Mouse (Mus musculus) liver, embryonic 11.5 days (tissue): ENCODE measurements around the gene Rab36. TPM values are rescaled to one million over a fixed set of nuclear protein-coding genes. Genes with fewer than 3 reads are reported as not detected.

Source experiments
- ATAC-seq: fragments of 200-750 bp; cut with Nextera tagmentation; replicated peaks from 2 replicates; pipeline ENCODE4 v1.8.0; 2017; ENCODE audit warnings: moderate number of reproducible peaks, mild to moderate bottlenecking, moderate TSS enrichment, moderate library complexity; ENCODE audit not compliant: low FRiP score
- DNase-seq: peaks from one replicate; pipeline ENCODE4 v3.0.0-alpha.2; 2017; ENCODE audit warnings: low spot score
- H3K27ac ChIP-seq: fragments of 300-500 bp; sonication (generic); 2 replicates; pipeline ENCODE4 v1.5.1; 2014; ENCODE audit warnings: mild to moderate bottlenecking, low read depth, low read length, control low read depth
- H3K27me3 ChIP-seq: fragments of 300-500 bp; sonication (generic); replicated peaks from 2 replicates; pipeline ENCODE4 v1.6.1; 2014; ENCODE audit warnings: low read length, mixed read lengths; ENCODE audit not compliant: control insufficient read depth, insufficient read depth
- H3K36me3 ChIP-seq: fragments of 300-500 bp; sonication (generic); 2 replicates; pipeline ENCODE4 v1.6.1; 2014; ENCODE audit warnings: mild to moderate bottlenecking, low read length, moderate library complexity, mixed read lengths; ENCODE audit not compliant: control insufficient read depth, insufficient read depth
- H3K4me1 ChIP-seq: fragments of 300-500 bp; sonication (generic); replicated peaks from 2 replicates; pipeline ENCODE4 v1.6.1; 2014; ENCODE audit warnings: low read length, mixed read lengths; ENCODE audit not compliant: control insufficient read depth, insufficient read depth
- H3K4me2 ChIP-seq: fragments of 300-500 bp; sonication (generic); 2 replicates; pipeline ENCODE4 v1.6.1; 2014; ENCODE audit warnings: mild to moderate bottlenecking, control low read depth, moderate library complexity
- H3K4me3 ChIP-seq: fragments of 300-500 bp; sonication (generic); 2 replicates; pipeline ENCODE4 v1.5.1; 2014; ENCODE audit warnings: low read depth, low read length, control low read depth
- H3K9ac ChIP-seq: fragments of 300-500 bp; sonication (generic); 2 replicates; pipeline ENCODE4 v1.6.1; 2014; ENCODE audit warnings: low read depth, low read length, control low read depth
- H3K9me3 ChIP-seq: fragments of 300-500 bp; sonication (generic); 2 replicates; pipeline ENCODE4 v1.6.1; 2016; ENCODE audit warnings: low read length, inconsistent platforms, mixed read lengths; ENCODE audit not compliant: control insufficient read depth
- WGBS: fragments of 180-500 bp; shearing (Covaris S2); extraction: QIAGEN DNeasy Blood & Tissue Kit; methylation state at CpG from one replicate; pipeline ENCODE4 v1.1.7; 2014; 5-methylcytosine and 5-hydroxymethylcytosine counted together
- polyA plus RNA-seq: library from polyadenylated mRNA; unstranded; fragments of >200 nt; fragmentation: Nextera tagmentation; extraction: Ambion mirVana; gene quantifications from 2 replicates; pipeline ENCODE4 v1.2.1, GENCODE M21; 2014

Gene Rab36
- polyA plus RNA-seq, 1 experiment from 2014 or later, result 6.5 TPM

DNA sequence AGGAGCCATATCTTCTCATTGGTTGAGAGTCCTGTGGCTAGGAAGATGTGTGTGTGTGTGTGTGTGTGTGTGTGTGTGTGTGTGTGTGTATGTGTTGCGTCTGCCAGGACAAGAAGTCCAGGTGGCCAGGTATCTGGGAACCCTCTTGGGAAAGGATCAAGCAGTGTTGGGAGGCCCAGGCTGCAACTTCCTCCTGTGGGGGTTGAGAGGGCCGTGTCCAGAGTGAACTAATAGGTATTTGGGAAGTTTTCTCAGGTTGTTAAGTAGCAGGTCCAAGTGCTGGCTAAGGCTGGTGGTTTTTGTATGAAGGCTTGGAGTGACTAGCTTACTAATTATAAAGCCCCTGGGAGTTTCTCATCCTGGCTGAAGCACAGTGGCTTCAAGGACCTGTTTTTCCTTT, 31.2 kb downstream of the Rab36 start:
- no peak for DNase-seq
- Histone ChIP-seq H3K27ac (no peak overlapping the region), H3K4me2 (no peak overlapping the region), H3K36me3 (no peaks in the 10 kb centered on the region; the same call in 1 of the 2 replicates), H3K4me3 (no peak overlapping the region), H3K4me1 (peaks cover 30% of the 10 kb centered on the region), H3K9ac (no peak overlapping the region), H3K9me3 (no peaks in the 10 kb centered on the region), H3K27me3 (no peaks in the 10 kb centered on the region)
- no peak for ATAC-seq
- WGBS, result 51% methylated on average over 2 of the region's 2 CpGs

DNA sequence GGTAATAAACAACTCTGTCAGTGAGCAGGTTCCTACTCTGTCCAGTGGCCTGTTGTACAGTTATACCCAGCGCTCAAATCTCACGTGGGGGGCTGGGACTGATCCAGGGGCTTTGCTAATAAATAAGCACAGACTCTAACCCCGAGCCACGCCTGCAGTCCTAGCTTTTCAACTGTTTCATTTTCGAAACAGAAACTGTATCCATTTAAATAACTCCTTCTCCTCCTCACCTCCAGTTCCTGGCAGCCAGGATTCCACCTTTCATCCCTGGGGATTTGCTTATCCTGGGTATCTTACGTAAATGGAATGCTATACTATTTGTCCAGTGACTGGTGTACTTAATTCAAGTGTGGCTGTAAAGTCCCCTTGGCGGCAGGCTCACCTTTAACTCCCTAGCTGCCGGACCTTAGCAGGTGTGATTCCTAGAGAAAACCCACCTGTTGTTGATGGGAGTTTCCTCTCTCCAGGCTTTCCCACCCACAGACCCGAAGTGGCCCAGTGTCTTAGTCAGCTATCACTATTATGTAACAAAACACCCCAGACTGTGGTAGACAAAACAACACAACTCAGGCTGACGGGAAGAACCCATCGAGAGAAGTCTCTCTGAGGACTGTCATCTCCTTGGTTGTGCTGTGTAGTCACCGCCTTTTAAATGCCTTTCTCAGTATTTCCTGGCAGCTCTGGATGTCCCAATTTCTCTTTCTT, 31.9 kb downstream of the Rab36 start:
- 0 out of 2 replicates have a peak overlapping the region, but pooled peaks have one; percentile 1 for H3K4me2 ChIP-seq
- peaks cover 24% of the 10 kb centered on the region for H3K4me1 ChIP-seq
- ATAC-seq (no peak), DNase-seq (no peak)
- H3K9ac ChIP-seq, result no peak overlapping the region
- no peak overlapping the region for H3K27ac ChIP-seq
- H3K27me3 ChIP-seq, result no peaks in the 10 kb centered on the region
- 55% methylated on average over 12 of the region's 12 CpGs for WGBS
- no peaks in the 10 kb centered on the region for H3K9me3 ChIP-seq
- H3K4me3 ChIP-seq, result no peak overlapping the region
- no peaks in the 10 kb centered on the region; the same call in 1 of the 2 replicates for H3K36me3 ChIP-seq

DNA sequence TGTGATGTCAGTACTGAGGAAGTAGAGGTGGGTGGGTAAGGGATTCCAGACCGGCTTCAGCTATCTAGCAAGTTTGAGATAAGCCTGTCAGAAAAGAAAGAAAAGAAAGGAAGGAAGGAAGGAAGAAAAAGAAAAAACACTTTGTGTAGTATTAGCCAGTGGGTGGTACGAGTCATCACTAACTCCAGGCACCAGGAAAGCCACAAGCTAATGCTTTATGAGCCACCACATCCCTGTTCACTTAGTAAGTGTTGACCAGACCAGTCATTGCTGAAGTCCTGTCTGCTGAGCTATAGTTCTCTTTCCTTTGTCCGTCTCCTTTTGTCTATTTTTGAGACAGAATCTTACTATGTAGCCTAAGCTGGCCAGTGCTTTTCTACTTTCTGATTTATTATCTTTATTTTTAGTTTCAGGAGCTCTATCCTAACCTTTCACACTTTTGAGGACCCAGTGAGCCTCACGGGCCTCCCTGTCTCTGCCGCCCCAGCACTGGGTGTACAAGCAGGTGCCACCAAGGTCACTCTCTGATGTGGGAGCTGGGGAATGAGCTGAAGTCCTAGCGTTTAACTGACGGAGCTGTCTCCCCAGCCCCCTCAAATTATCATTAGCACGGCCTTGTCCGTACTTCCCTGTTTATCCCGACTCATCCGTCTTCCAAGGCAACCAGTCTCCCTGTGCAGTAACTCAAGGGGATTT, 33.6 kb downstream of the Rab36 start:
- no peak for ATAC-seq

DNA sequence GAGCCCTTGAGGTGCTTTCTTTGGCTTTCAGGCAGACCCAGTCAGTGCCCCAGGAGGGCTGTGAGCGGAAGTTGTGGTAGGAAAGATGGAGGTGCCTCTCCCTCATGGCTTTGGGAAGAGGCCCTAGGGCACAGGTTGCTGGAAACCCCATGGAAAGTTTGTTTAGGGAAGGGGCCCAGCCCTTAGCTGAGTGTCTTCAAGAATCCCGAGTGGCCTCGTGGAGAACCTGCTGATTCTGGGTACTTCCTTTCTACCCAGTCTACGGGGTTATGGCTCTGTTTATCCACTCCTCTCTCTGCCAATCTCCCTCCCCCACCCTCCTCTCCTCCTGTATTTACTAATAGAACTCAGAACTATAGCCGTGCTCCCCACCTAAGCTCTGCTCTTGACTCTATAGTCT, 38.8 kb downstream of the Rab36 start:
- H3K27ac ChIP-seq, result no peak overlapping the region
- H3K36me3 ChIP-seq, result no peaks in the 10 kb centered on the region
- ATAC-seq (no peak), DNase-seq (no peak)
- H3K4me3 ChIP-seq, result no peak overlapping the region
- H3K9ac ChIP-seq, result no peak overlapping the region
- WGBS, result 78% methylated on average over 5 of the region's 5 CpGs
- H3K9me3 ChIP-seq, result no peaks in the 10 kb centered on the region
- peaks cover 3% of the 10 kb centered on the region for H3K4me1 ChIP-seq
- H3K4me2 ChIP-seq, result no peak overlapping the region
- H3K27me3 ChIP-seq, result no peaks in the 10 kb centered on the region

More for the DNA sequence above, 33.6 kb downstream of the Rab36 start:
- Histone ChIP-seq H3K9me3 (no peaks in the 10 kb centered on the region), H3K4me1 (peaks cover 21% of the 10 kb centered on the region), H3K27ac (no peak overlapping the region), H3K36me3 (no peaks in the 10 kb centered on the region), H3K4me3 (no peak overlapping the region), H3K4me2 (no peak overlapping the region; the same call in 1 of the 2 replicates), H3K9ac (no peak overlapping the region), H3K27me3 (no peaks in the 10 kb centered on the region)
- WGBS, result 38% methylated on average over 11 of the region's 11 CpGs
- DNase-seq, result no peak

DNA sequence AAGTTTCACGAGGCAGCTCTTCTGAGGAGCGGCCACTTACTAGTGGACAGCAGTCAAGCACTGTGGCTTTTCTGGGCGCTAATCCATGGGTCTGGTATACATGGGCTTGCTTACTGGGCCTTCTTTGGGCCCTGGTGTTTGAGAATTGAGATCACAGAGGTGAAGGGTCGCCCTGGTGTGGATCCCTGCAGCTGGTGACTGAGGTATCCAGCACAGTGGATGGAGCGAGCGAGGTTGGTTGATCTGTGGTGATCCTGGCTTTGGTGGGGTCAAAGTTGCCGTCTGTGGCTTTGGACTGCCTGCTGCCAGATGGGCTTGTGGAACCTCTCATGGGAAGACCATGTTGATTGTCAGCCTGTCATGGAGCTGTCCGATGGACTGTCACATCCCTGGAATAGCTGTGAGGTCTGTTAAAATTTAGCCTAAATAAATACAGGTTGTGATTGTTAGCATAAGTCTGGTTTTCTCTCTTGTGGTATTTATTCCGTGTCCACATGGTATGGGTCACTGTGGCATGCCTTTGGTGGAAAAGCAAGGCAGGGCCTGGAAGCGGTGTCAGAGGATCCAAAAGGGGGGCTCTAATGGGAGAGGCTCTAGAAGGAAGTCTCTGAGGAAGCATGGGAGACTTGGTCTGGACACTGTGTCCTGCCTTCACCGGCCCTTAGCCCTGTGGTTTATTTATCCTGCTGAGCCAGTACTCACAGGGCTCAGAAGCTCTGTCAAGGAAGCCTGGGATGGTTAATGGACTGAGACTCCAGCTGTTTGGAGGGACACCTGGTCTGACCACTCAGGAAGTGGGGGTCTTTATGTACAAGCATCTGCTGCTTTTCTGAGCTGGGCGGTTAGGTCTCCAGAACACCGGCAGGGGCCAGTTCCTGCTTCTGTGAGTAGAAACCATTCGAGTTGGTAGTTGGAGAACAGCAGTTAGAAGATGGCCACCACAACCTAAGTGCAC, 41.6 kb downstream of the Rab36 start:
- H3K4me2 ChIP-seq, result no peak overlapping the region

DNA sequence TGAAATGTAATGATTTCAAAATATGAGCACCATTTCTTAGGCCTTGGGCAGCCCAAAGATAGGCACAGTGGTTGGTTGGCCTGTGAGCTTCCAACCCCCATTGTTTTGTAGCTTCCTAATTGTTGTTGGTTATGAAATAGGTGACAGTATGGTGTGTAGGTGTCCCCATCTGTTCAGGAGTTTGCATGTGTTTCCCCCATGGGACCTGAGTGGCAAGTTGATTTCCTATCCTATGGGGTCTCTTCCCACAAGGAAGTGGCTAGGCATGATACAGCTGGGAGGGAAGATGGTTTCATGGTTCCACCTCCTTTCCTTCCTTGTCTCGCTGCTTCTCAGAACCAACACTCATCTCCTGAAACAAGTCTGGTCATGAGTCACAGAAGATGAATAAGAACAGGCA, 48.5 kb downstream of the Rab36 start:
- no peak overlapping the region for H3K4me2 ChIP-seq
- ATAC-seq, result no peak
- no peak overlapping the region for H3K27ac ChIP-seq
- no peak overlapping the region for H3K4me3 ChIP-seq
- DNase-seq, result no peak
- 59% methylated on average over 1 of the region's 1 CpGs for WGBS
- H3K27me3 ChIP-seq, result no peaks in the 10 kb centered on the region
- no peaks in the 10 kb centered on the region for H3K36me3 ChIP-seq
- no peaks in the 10 kb centered on the region for H3K9me3 ChIP-seq
- no peak overlapping the region for H3K9ac ChIP-seq
- H3K4me1 ChIP-seq, result no peaks in the 10 kb centered on the region

More for the DNA sequence above, 41.6 kb downstream of the Rab36 start:
- H3K9me3 ChIP-seq, result no peaks in the 10 kb centered on the region
- H3K4me3 ChIP-seq, result no peak overlapping the region
- peak; percentile 39 for ATAC-seq
- peaks cover 2% of the 10 kb centered on the region; the same call in 1 of the 2 replicates for H3K4me1 ChIP-seq
- WGBS, result 68% methylated on average over 14 of the region's 14 CpGs
- H3K36me3 ChIP-seq, result no peaks in the 10 kb centered on the region
- no peak overlapping the region for H3K9ac ChIP-seq
- no peak for DNase-seq
- no peaks in the 10 kb centered on the region for H3K27me3 ChIP-seq
- H3K27ac ChIP-seq, result no peak overlapping the region

DNA sequence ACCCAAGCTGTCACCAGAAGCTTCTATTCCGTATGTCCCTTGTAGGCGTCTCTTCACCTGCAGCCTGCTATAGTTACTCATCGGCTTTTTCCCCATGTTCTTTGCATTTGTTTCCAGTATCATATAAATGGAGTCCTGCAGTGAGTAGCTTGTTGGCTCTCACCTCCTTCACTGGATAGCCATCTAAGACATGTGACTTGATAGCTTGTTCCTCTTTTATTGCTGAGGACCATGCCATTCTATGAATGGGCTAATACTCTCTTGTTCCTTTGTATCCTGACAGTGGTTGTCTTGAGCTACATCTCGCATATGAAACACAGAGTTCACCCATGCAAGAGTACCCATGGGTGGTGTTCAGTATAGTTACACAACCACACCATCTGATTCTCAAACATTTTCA, 51.6 kb downstream of the Rab36 start:
- H3K4me3 ChIP-seq, result no peak overlapping the region
- no peak for DNase-seq
- WGBS, result 85% methylated on average over 4 of the region's 4 CpGs

DNA sequence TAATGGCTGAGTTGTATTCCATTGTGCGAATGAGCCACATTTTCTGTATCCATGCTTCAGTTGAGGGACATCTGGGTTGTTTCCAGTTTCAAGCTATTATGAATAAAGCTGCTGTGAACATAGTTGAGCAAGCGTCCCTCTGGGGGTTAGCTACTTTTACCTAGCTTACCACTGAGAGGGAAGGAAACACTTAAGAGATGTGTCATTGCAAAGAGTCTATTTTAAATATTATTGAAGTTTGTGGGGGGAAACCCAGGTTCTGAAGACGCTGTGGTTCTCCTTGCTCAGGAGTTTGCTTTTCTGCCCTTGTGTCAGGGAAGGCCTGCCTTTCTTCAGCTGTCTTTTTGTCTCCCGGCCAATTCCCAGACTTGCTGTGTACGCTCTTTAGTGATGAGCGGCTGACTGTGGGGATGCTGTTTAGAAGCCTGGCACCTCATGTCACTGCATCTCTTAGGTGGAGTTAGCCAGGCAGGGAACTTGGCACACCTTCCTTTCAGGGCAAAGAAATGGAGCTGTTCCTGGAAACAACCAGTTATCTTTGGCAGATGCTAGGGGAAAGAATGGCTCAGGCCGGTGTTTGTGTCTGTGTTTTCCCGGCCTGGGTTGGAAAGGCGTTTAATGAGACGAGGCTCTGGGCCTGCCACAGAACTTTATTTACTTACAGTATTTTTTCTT, 54.8 kb downstream of the Rab36 start:
- no peak overlapping the region for H3K27ac ChIP-seq
- no peaks in the 10 kb centered on the region for H3K27me3 ChIP-seq
- DNase-seq, result no peak

More for the DNA sequence above, 51.6 kb downstream of the Rab36 start:
- H3K27ac ChIP-seq, result no peak overlapping the region
- ATAC-seq, result no peak
- no peak overlapping the region for H3K4me2 ChIP-seq
- H3K9me3 ChIP-seq, result no peaks in the 10 kb centered on the region
- no peaks in the 10 kb centered on the region for H3K27me3 ChIP-seq
- H3K36me3 ChIP-seq, result no peaks in the 10 kb centered on the region
- H3K4me1 ChIP-seq, result peaks cover 4% of the 10 kb centered on the region; the same call in 1 of the 2 replicates
- H3K9ac ChIP-seq, result no peak overlapping the region

More for the DNA sequence above, 54.8 kb downstream of the Rab36 start:
- 80% methylated on average over 10 of the region's 10 CpGs for WGBS
- Histone ChIP-seq H3K4me1 (peaks cover 8% of the 10 kb centered on the region; the same call in 1 of the 2 replicates), H3K9ac (no peak overlapping the region), H3K9me3 (no peaks in the 10 kb centered on the region), H3K4me2 (no peak overlapping the region), H3K4me3 (no peak overlapping the region), H3K36me3 (no peaks in the 10 kb centered on the region)
- ATAC-seq, result no peak
